Comparison of ENCODE assay signal across 8 mouse cellular contexts in the genomic region with DNA sequence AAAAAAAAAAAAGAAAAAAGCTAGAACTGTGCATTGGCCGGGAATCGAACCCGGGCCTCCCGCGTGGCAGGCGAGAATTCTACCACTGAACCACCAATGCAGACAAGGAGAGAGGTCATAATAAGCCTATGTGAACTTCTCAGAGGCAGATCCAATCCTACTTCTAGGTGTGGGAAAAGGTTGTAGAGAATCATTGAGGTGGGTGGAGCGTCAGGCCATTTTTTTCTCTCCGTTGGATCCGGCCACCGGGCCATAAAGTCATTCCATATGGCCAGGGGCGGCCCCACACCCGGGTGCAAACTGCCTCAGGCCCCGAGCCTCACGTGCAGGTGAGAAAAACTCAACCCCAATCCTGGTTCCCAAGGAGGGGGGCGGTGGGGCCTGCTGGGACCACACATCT. TPM values are rescaled to one million over a fixed set of nuclear protein-coding genes. Genes with fewer than 3 reads are reported as not detected.
DNase-seq lines count a peak whose midpoint lies in the region; ATAC-seq and TF ChIP-seq lines count a peak whose summit lies in the region.

No protein-coding gene starts in this region.

- no peak for TF ChIP-seq CTCF in embryonic fibroblast, embryonic 13.5 days (IDR thresholded peaks at IDR 0.05; ENCODE audit: borderline replicate concordance, insufficient read depth, low read length)
- no peak for TF ChIP-seq CTCF in testis, adult 2 months (IDR thresholded peaks at IDR 0.05; ENCODE audit: control insufficient read depth, insufficient read depth, insufficient replicate concordance, low read depth, low read length)

- no peaks in the 10 kb centered on the region for H3K36me3 ChIP-seq in heart, embryonic 15.5 days
- no peaks in the 10 kb centered on the region for H3K36me3 ChIP-seq in liver, embryonic 16.5 days (ENCODE audit: control insufficient read depth, insufficient read depth)
- H3K36me3 ChIP-seq in neural tube, embryonic 12.5 days: no peaks in the 10 kb centered on the region
- H3K36me3 ChIP-seq in testis, adult 2 months (ENCODE audit: control insufficient read depth, insufficient read depth, low read length): no peaks in the 10 kb centered on the region

- no peak overlapping the region for H3K9ac ChIP-seq in heart, embryonic 15.5 days
- H3K9ac ChIP-seq in liver, embryonic 16.5 days (ENCODE audit: low read depth, low read length): peak overlapping the region; percentile 71
- H3K9ac ChIP-seq in neural tube, embryonic 12.5 days: no peak overlapping the region

- H3K9me3 ChIP-seq in heart, embryonic 15.5 days (replicated peaks): no peaks in the 10 kb centered on the region
- H3K9me3 ChIP-seq in liver, embryonic 16.5 days (replicated peaks; ENCODE audit: control insufficient read depth, low read length): no peaks in the 10 kb centered on the region
- no peaks in the 10 kb centered on the region for H3K9me3 ChIP-seq in neural tube, embryonic 12.5 days

- H3K27ac ChIP-seq in embryonic fibroblast, embryonic 13.5 days (ENCODE audit: insufficient read depth, low read length): no peak overlapping the region
- peak overlapping the region; percentile 91 for H3K27ac ChIP-seq in heart, embryonic 15.5 days
- H3K27ac ChIP-seq in liver, embryonic 16.5 days (ENCODE audit: low read length): no peak overlapping the region
- H3K27ac ChIP-seq in neural tube, embryonic 12.5 days: no peak overlapping the region
- no peak overlapping the region for H3K27ac ChIP-seq in testis, adult 2 months (ENCODE audit: control insufficient read depth, insufficient read depth, low read depth, low read length)

- peak; percentile 83 for DNase-seq in A20 (ENCODE audit: low read depth, low spot score)
- peak; percentile 76 for DNase-seq in adrenal gland, postnatal 25 days
- peak; percentile 92 for DNase-seq in kidney, postnatal 14 days

- no peaks in the 10 kb centered on the region for H3K4me1 ChIP-seq in embryonic fibroblast, embryonic 13.5 days (ENCODE audit: control insufficient read depth, insufficient read depth, low read length)
- H3K4me1 ChIP-seq in heart, embryonic 15.5 days (replicated peaks): peaks cover 39% of the 10 kb centered on the region
- H3K4me1 ChIP-seq in liver, embryonic 16.5 days (ENCODE audit: control insufficient read depth, low read depth, low read length): peaks cover 55% of the 10 kb centered on the region
- peaks cover 36% of the 10 kb centered on the region for H3K4me1 ChIP-seq in neural tube, embryonic 12.5 days
- H3K4me1 ChIP-seq in testis, adult 2 months (ENCODE audit: control insufficient read depth, insufficient read depth, low read length): peaks cover 41% of the 10 kb centered on the region

- peak overlapping the region; percentile 64; the same call in 1 of the 2 replicates for H3K4me3 ChIP-seq in embryonic fibroblast, embryonic 13.5 days (ENCODE audit: insufficient read depth, low read length)
- peak overlapping the region; percentile 66 for H3K4me3 ChIP-seq in heart, embryonic 15.5 days
- peak overlapping the region; percentile 73 for H3K4me3 ChIP-seq in liver, embryonic 16.5 days (ENCODE audit: low read depth, low read length)
- peak overlapping the region; percentile 81; the same call in 1 of the 2 replicates for H3K4me3 ChIP-seq in neural tube, embryonic 12.5 days
- peak overlapping the region; percentile 45 for H3K4me3 ChIP-seq in testis, adult 2 months (ENCODE audit: control insufficient read depth, low read depth, low read length)

- no peak for ATAC-seq in heart, embryonic 15.5 days (replicated peaks; ENCODE audit: insufficient number of reproducible peaks, insufficient read depth, low FRiP score, low read depth)
- ATAC-seq in liver, embryonic 16.5 days (ENCODE audit: low read depth): peak; percentile 23; the same call in 1 of the 2 replicates
- no peak for ATAC-seq in neural tube, embryonic 12.5 days (ENCODE audit: low FRiP score, low read depth)

- H3K27me3 ChIP-seq in heart, embryonic 15.5 days: no peaks in the 10 kb centered on the region
- peaks cover 43% of the 10 kb centered on the region for H3K27me3 ChIP-seq in liver, embryonic 16.5 days (ENCODE audit: control insufficient read depth, insufficient read depth, low read depth, low read length)
- H3K27me3 ChIP-seq in neural tube, embryonic 12.5 days (replicated peaks): peaks cover 18% of the 10 kb centered on the region; the same call in 1 of the 2 replicates
- H3K27me3 ChIP-seq in testis, adult 2 months (ENCODE audit: control insufficient read depth, insufficient read depth, low read length): no peaks in the 10 kb centered on the region

- peak overlapping the region; percentile 87 for H3K4me2 ChIP-seq in heart, embryonic 15.5 days
- peak overlapping the region; percentile 97 for H3K4me2 ChIP-seq in liver, embryonic 16.5 days (ENCODE audit: low read depth, low read length)
- H3K4me2 ChIP-seq in neural tube, embryonic 12.5 days (replicated peaks): peak overlapping the region; percentile 97

- TF ChIP-seq POLR2A in embryonic fibroblast, embryonic 13.5 days (IDR thresholded peaks at IDR 0.05; ENCODE audit: low read depth, low read length): peak; percentile 37; the same call in 1 of the 2 replicates
- no peak for TF ChIP-seq POLR2A in testis, adult 2 months (IDR thresholded peaks at IDR 0.05; ENCODE audit: control insufficient read depth, low read depth, low read length)

- WGBS in heart, embryonic 15.5 days: under 1% methylated on average over 15 of the region's 15 CpGs
- WGBS in liver, embryonic 16.5 days (ENCODE audit: insufficient replicate concordance): 2% methylated on average over 15 of the region's 15 CpGs
- under 1% methylated on average over 15 of the region's 15 CpGs for WGBS in neural tube, embryonic 12.5 days

RNA-seq across cellular contexts. Expression of a gene that starts 1.4 kb away (rescaled TPM):
- not detected in 2 replicates for total RNA-seq in adrenal gland, postnatal 25 days (2021)
- polyA plus RNA-seq in embryonic fibroblast, embryonic 13.5 days (2011; ENCODE audit: insufficient read length, low read depth, missing spikeins): not detected in 2 replicates
- 0.52 and 0.57 TPM in 2 replicates for polyA plus RNA-seq in heart, embryonic 15.5 days (2015; fragmentation: Nextera tagmentation; extraction: Ambion mirVana)
- polyA plus RNA-seq in liver, embryonic 16.5 days (2015; fragmentation: Nextera tagmentation; extraction: Ambion mirVana): 0.06 and 0.07 TPM in 2 replicates
- 0.28 TPM in 2 replicates for polyA plus RNA-seq in neural tube, embryonic 12.5 days (2016; fragmentation: Nextera tagmentation; extraction: Ambion mirVana)
- polyA plus RNA-seq in testis, adult 2 months (2012; rRNA removed): 0.17 TPM in 2 replicates

RNA-seq across cellular contexts. Expression of a gene that starts 3.6 kb away (rescaled TPM):
- total RNA-seq in adrenal gland, postnatal 25 days (2021): 1.2 and 1.6 TPM in 2 replicates
- 0.88 and 1.1 TPM in 2 replicates for polyA plus RNA-seq in embryonic fibroblast, embryonic 13.5 days (2011; ENCODE audit: insufficient read length, low read depth, missing spikeins)
- 0.51 and 0.60 TPM in 2 replicates for polyA plus RNA-seq in heart, embryonic 15.5 days (2015; fragmentation: Nextera tagmentation; extraction: Ambion mirVana)
- 0.07 TPM in 1 of 2 replicates, not detected in the other for polyA plus RNA-seq in liver, embryonic 16.5 days (2015; fragmentation: Nextera tagmentation; extraction: Ambion mirVana)
- not detected in 2 replicates for polyA plus RNA-seq in neural tube, embryonic 12.5 days (2016; fragmentation: Nextera tagmentation; extraction: Ambion mirVana)
- 0.24 and 0.28 TPM in 2 replicates for polyA plus RNA-seq in testis, adult 2 months (2012; rRNA removed)

RNA-seq across cellular contexts. Expression of a gene that starts 6.9 kb away (rescaled TPM):
- total RNA-seq in adrenal gland, postnatal 25 days (2021): 0.64 and 2.8 TPM in 2 replicates
- 0.27 TPM in 1 of 2 replicates, not detected in the other for polyA plus RNA-seq in embryonic fibroblast, embryonic 13.5 days (2011; ENCODE audit: insufficient read length, low read depth, missing spikeins)
- 0.18 and 0.37 TPM in 2 replicates for polyA plus RNA-seq in heart, embryonic 15.5 days (2015; fragmentation: Nextera tagmentation; extraction: Ambion mirVana)
- polyA plus RNA-seq in liver, embryonic 16.5 days (2015; fragmentation: Nextera tagmentation; extraction: Ambion mirVana): 0.09 and 0.39 TPM in 2 replicates
- polyA plus RNA-seq in neural tube, embryonic 12.5 days (2016; fragmentation: Nextera tagmentation; extraction: Ambion mirVana): 0.65 TPM in 1 of 2 replicates, not detected in the other
- 6.1 and 7.0 TPM in 2 replicates for polyA plus RNA-seq in testis, adult 2 months (2012; rRNA removed)

RNA-seq across cellular contexts. Expression of a gene that starts 23.7 kb away (rescaled TPM):
- 66.5 and 84.7 TPM in 2 replicates for total RNA-seq in adrenal gland, postnatal 25 days (2021)
- 23.1 and 30.9 TPM in 2 replicates for polyA plus RNA-seq in embryonic fibroblast, embryonic 13.5 days (2011; ENCODE audit: insufficient read length, low read depth, missing spikeins)
- polyA plus RNA-seq in heart, embryonic 15.5 days (2015; fragmentation: Nextera tagmentation; extraction: Ambion mirVana): 16.1 and 25.2 TPM in 2 replicates
- polyA plus RNA-seq in liver, embryonic 16.5 days (2015; fragmentation: Nextera tagmentation; extraction: Ambion mirVana): 6.9 and 8.5 TPM in 2 replicates
- 7.4 and 9.0 TPM in 2 replicates for polyA plus RNA-seq in neural tube, embryonic 12.5 days (2016; fragmentation: Nextera tagmentation; extraction: Ambion mirVana)
- polyA plus RNA-seq in testis, adult 2 months (2012; rRNA removed): 103 and 106 TPM in 2 replicates

RNA-seq across cellular contexts. Expression of a gene that starts 30.5 kb away (rescaled TPM):
- 143 and 163 TPM in 2 replicates for total RNA-seq in adrenal gland, postnatal 25 days (2021)
- 51.1 and 58.3 TPM in 2 replicates for polyA plus RNA-seq in embryonic fibroblast, embryonic 13.5 days (2011; ENCODE audit: insufficient read length, low read depth, missing spikeins)
- 82.2 and 96.4 TPM in 2 replicates for polyA plus RNA-seq in heart, embryonic 15.5 days (2015; fragmentation: Nextera tagmentation; extraction: Ambion mirVana)
- polyA plus RNA-seq in liver, embryonic 16.5 days (2015; fragmentation: Nextera tagmentation; extraction: Ambion mirVana): 16.4 and 25.4 TPM in 2 replicates
- 149 and 174 TPM in 2 replicates for polyA plus RNA-seq in neural tube, embryonic 12.5 days (2016; fragmentation: Nextera tagmentation; extraction: Ambion mirVana)
- polyA plus RNA-seq in testis, adult 2 months (2012; rRNA removed): 36.3 and 43.1 TPM in 2 replicates
